Mouse (Mus musculus) liver, embryonic 14.5 days (tissue): ENCODE measurements around the gene Kcnk18. TPM values are rescaled to one million over a fixed set of nuclear protein-coding genes. Genes with fewer than 3 reads are reported as not detected.

Experiments
- ATAC-seq: fragments of 200-750 bp; cut with Nextera tagmentation; 2 replicates; pipeline ENCODE4 v1.8.0; 2017; ENCODE audit warnings: moderate number of reproducible peaks, mild to moderate bottlenecking, moderate library complexity; ENCODE audit not compliant: insufficient read depth
- DNase-seq, 3 experiments: peaks; one replicate each; pipeline ENCODE4 v3.0.0-alpha.2; 2012 to 2013; ENCODE audit warnings: low read depth in 3 of 3, low spot score in 3 of 3
- H3K27ac ChIP-seq: fragments of 300-500 bp; sonication (generic); 2 replicates; pipeline ENCODE4 v1.5.1; 2014; ENCODE audit warnings: moderate library complexity, mild to moderate bottlenecking, control low read depth, inconsistent platforms
- H3K27me3 ChIP-seq: fragments of 300-500 bp; sonication (generic); 2 replicates; pipeline ENCODE4 v1.6.1; 2014; ENCODE audit warnings: mild to moderate bottlenecking, low read length, moderate library complexity; ENCODE audit not compliant: control insufficient read depth, insufficient read depth
- H3K36me3 ChIP-seq: fragments of 300-500 bp; sonication (generic); replicated peaks from 2 replicates; pipeline ENCODE4 v1.6.1; 2014; ENCODE audit warnings: low read depth; ENCODE audit not compliant: control insufficient read depth, insufficient read depth
- H3K4me1 ChIP-seq, 2 experiments: fragments of 200-500 bp in 1 of 2; fragments of 300-500 bp in 1 of 2; sonication (generic) in 1 of 2; replicated peaks; 2 replicates each; pipeline ENCODE4 v1.6.1; 2012 to 2014; ENCODE audit warnings: antibody characterized with exemption in 1 of 2, inconsistent platforms in 1 of 2, low read length in 1 of 2; ENCODE audit not compliant: control insufficient read depth in 2 of 2, insufficient read depth in 2 of 2
- H3K4me2 ChIP-seq: fragments of 300-500 bp; sonication (generic); 2 replicates; pipeline ENCODE4 v1.6.1; 2014; ENCODE audit warnings: low read depth, mild to moderate bottlenecking, control low read depth, moderate library complexity
- H3K4me3 ChIP-seq, 2 experiments: fragments of 200-500 bp in 1 of 2; fragments of 300-500 bp in 1 of 2; sonication (generic) in 1 of 2; 2 replicates each; pipeline ENCODE4 v1.5.1; 2012 to 2014; ENCODE audit warnings: low read depth in 2 of 2, low read length in 2 of 2, mild to moderate bottlenecking in 2 of 2, control low read depth in 1 of 2, inconsistent platforms in 1 of 2, moderate library complexity in 1 of 2; ENCODE audit not compliant: insufficient read depth in 1 of 2
- H3K9ac ChIP-seq: fragments of 300-500 bp; sonication (generic); replicated peaks from 2 replicates; pipeline ENCODE4 v1.6.1; 2014; ENCODE audit warnings: mild to moderate bottlenecking, control low read depth, moderate library complexity
- H3K9me3 ChIP-seq: fragments of 300-500 bp; sonication (generic); 2 replicates; pipeline ENCODE4 v1.6.1; 2016; ENCODE audit warnings: low read length, mixed read lengths; ENCODE audit not compliant: control insufficient read depth
- CTCF ChIP-seq: IDR thresholded peaks from 2 replicates; pipeline ENCODE4 v1.5.1; 2016; ENCODE audit warnings: antibody characterized with exemption, low read depth, control low read depth
- EP300 ChIP-seq: IDR thresholded peaks from 2 replicates; pipeline ENCODE4 v1.6.1; 2016; ENCODE audit warnings: antibody characterized with exemption, low read depth
- WGBS: fragments of 180-500 bp; shearing (Covaris S2); extraction: QIAGEN DNeasy Blood & Tissue Kit; methylation state at CpG from one replicate; pipeline ENCODE4 v1.1.7; 2014; ENCODE audit not compliant: insufficient replicate concordance; 5-methylcytosine and 5-hydroxymethylcytosine counted together
- polyA plus RNA-seq, 2 experiments: library from polyadenylated mRNA; depleted of rRNA in 1 of 2; stranded (reverse) in 1 of 2; unstranded in 1 of 2; fragments of >200 nt; fragmentation: Nextera tagmentation in 1 of 2; extraction: Ambion mirVana in 1 of 2; gene quantifications; 2 replicates each; pipeline versions ENCODE4 v1.2.1 to v1.2.3; 2012 to 2014

The Kcnk18 gene
- polyA plus RNA-seq, 2 experiments, result not detected

DNA sequence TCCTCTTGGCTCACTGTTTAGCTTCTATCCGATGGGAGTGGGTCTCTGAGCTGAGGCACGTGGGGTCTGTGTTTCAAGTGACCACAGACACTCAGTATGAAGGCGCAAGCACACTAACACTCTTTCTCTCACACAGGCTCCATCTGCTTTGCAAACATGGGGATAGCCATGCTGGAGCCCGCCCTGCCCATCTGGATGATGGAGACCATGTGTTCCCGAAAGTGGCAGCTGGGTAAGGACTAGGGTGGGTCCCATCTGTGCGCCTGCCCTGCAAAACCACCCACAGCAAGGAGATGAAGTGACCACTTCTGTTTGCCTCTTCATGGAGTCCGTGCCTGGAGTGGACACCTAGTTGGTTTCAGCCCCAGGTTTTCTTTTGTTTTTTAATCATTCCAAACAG, 57.3 kb downstream of the Kcnk18 start:
- TF ChIP-seq EP300, result no peak
- no peak for TF ChIP-seq CTCF
- ATAC-seq (no peak), DNase-seq (no peak)
- no peaks in the 10 kb centered on the region for H3K9me3 ChIP-seq
- no peak overlapping the region for H3K4me3 ChIP-seq
- H3K9ac ChIP-seq, result no peak overlapping the region
- H3K36me3 ChIP-seq, result no peaks in the 10 kb centered on the region
- H3K27me3 ChIP-seq, result no peaks in the 10 kb centered on the region
- 75% methylated on average over 7 of the region's 7 CpGs for WGBS
- no peak overlapping the region for H3K4me2 ChIP-seq
- H3K27ac ChIP-seq, result no peak overlapping the region
- no peaks in the 10 kb centered on the region for H3K4me1 ChIP-seq

DNA sequence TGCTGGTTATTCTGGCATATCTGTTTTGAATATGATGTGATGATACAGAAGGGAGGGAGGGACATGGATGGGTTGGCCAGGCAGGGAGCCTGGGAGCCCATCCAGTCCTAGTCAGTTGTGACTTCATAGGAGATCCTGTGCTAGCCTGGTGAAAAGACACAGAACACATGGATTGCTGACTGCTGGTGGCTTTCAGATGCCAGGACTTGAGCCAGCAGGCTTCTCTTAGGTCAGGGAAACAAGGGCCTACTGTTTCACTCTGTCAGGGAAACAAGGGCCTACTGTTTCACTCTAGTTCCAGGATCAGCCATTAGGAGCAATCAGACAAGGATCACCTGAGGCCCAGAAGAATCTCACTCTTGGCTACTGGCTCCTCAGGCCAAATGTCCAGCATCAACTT, 61.8 kb downstream of the Kcnk18 start:
- DNase-seq, result no peak
- no peak for TF ChIP-seq CTCF
- TF ChIP-seq EP300, result no peak
- H3K27me3 ChIP-seq, result no peaks in the 10 kb centered on the region

DNA sequence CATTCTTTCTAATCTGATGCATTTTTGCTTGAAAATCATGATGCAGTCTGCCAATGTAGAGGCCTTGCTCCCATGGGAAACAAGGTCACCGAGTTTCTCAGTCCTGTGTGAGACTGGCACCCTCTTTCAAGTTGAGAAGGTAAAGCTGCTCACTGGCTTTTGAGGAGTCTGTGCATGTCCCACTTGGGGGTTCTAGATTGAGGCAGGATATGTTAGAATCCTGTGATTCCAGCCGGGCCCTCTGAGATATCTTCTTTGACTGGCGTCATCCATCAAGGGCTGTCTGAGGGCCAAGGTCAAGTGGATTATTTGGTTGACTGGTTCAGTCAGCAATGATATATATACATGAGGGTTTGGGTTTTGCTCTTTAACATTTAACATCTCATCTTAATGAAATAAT, 63.0 kb downstream of the Kcnk18 start:
- H3K9me3 ChIP-seq, result no peaks in the 10 kb centered on the region
- ATAC-seq (no peak), DNase-seq (no peak)
- 75% methylated on average over 3 of the region's 3 CpGs for WGBS
- H3K27ac ChIP-seq, result no peak overlapping the region
- H3K36me3 ChIP-seq, result no peaks in the 10 kb centered on the region
- no peak for TF ChIP-seq CTCF
- no peak for TF ChIP-seq EP300
- no peak overlapping the region for H3K4me3 ChIP-seq
- H3K4me2 ChIP-seq, result no peak overlapping the region
- no peak overlapping the region for H3K9ac ChIP-seq
- H3K4me1 ChIP-seq, result no peaks in the 10 kb centered on the region
- H3K27me3 ChIP-seq, result no peaks in the 10 kb centered on the region

More for the DNA sequence above, 61.8 kb downstream of the Kcnk18 start:
- Histone ChIP-seq H3K9me3 (no peaks in the 10 kb centered on the region), H3K27ac (no peak overlapping the region), H3K36me3 (no peaks in the 10 kb centered on the region), H3K4me1 (no peaks in the 10 kb centered on the region), H3K4me3 (no peak overlapping the region), H3K9ac (no peak overlapping the region), H3K4me2 (no peak overlapping the region)
- ATAC-seq, result no peak

Other genes starting within 250 kb of the Kcnk18 start
- 0.40 and 0.57 TPM in 2 replicates for gene Shtn1, start 143.1 kb upstream of the Kcnk18 start, polyA plus RNA-seq (2012; rRNA removed)
- gene Shtn1, start 143.1 kb upstream of the Kcnk18 start, polyA plus RNA-seq (2014; fragmentation: Nextera tagmentation; extraction: Ambion mirVana), result 0.41 and 0.54 TPM in 2 replicates
- not detected in 2 replicates for gene Vax1, start 49.2 kb upstream of the Kcnk18 start, polyA plus RNA-seq (2012; rRNA removed)
- gene Vax1, start 49.2 kb upstream of the Kcnk18 start, polyA plus RNA-seq (2014; fragmentation: Nextera tagmentation; extraction: Ambion mirVana), result not detected in 2 replicates
- gene Slc18a2, start 41.7 kb downstream of the Kcnk18 start, polyA plus RNA-seq (2012; rRNA removed), result 0.55 and 0.75 TPM in 2 replicates
- gene Slc18a2, start 41.7 kb downstream of the Kcnk18 start, polyA plus RNA-seq (2014; fragmentation: Nextera tagmentation; extraction: Ambion mirVana), result 2.1 and 2.4 TPM in 2 replicates
- gene Rps12-ps3, start 103.1 kb downstream of the Kcnk18 start, polyA plus RNA-seq (2012; rRNA removed), result 113 and 165 TPM in 2 replicates
- gene Rps12-ps3, start 103.1 kb downstream of the Kcnk18 start, polyA plus RNA-seq (2014; fragmentation: Nextera tagmentation; extraction: Ambion mirVana), result 31.8 and 35.3 TPM in 2 replicates
- 2.8 and 4.0 TPM in 2 replicates for gene Pdzd8, start 126.6 kb downstream of the Kcnk18 start, polyA plus RNA-seq (2012; rRNA removed)
- 4.7 and 5.5 TPM in 2 replicates for gene Pdzd8, start 126.6 kb downstream of the Kcnk18 start, polyA plus RNA-seq (2014; fragmentation: Nextera tagmentation; extraction: Ambion mirVana)
- gene Emx2, start 239.2 kb downstream of the Kcnk18 start, polyA plus RNA-seq (2012; rRNA removed), result 0.01 and 0.06 TPM in 2 replicates
- not detected in 2 replicates for gene Emx2, start 239.2 kb downstream of the Kcnk18 start, polyA plus RNA-seq (2014; fragmentation: Nextera tagmentation; extraction: Ambion mirVana)